In genomic region chr14:30318293-30318692, GRCm38 (mm10) we compare ENCODE assay signal across 15 mouse cellular contexts.
A peak's percentile ranks its signal among the peaks of the same experiment; 100 is the strongest.
DNase-seq lines count a peak whose midpoint lies in the region; ATAC-seq and TF ChIP-seq lines count a peak whose summit lies in the region.
"Had no signal": no experiment of that assay in that cellular context is flagged by ENCODE, and none has a peak within 500 bp of the region (broad histone marks: within the 10 kb centered on the region; RNA-seq: fewer than 3 reads in every experiment).

No protein-coding gene starts in this region.

- no peaks in the 10 kb centered on the region for H3K4me1 ChIP-seq in forebrain, postnatal 0 days (ENCODE audit: insufficient read depth)
- H3K4me1 ChIP-seq: heart, embryonic 15.5 days; midbrain, embryonic 12.5 days had no signal

- ATAC-seq in forebrain, postnatal 0 days: no peak
- ATAC-seq in erythroblast, adult 5-6 weeks (replicated peaks; ENCODE audit: low FRiP score, poor library complexity, severe bottlenecking): no peak
- ATAC-seq: hindbrain, postnatal 0 days had no signal

- no peak for TF ChIP-seq CTCF in left cerebral cortex, adult 2 months (IDR thresholded peaks at IDR 0.05)
- no peak for TF ChIP-seq CTCF in forebrain, postnatal 0 days (IDR thresholded peaks at IDR 0.05; ENCODE audit: low read depth)

- no peaks in the 10 kb centered on the region for H3K9me3 ChIP-seq in forebrain, postnatal 0 days (ENCODE audit: low read length)
- H3K9me3 ChIP-seq: heart, embryonic 15.5 days; midbrain, embryonic 12.5 days had no signal

- intact Hi-C loops in left cerebral cortex, adult 2 months (cut with DNase I): loop anchor here (1.0 to 2.0 kb wide), 3 partner anchors 19 to 193 kb away; no protein-coding TSS in a partner anchor

- 77% methylated on average over 12 of the region's 12 CpGs for whole genome bisulfite sequencing in forebrain, postnatal 0 days

- DNase-seq in heart, adult 11 months: peak; percentile 79
- DNase-seq in heart, adult 9 months (ENCODE audit: low spot score in 2 of 2): no peak
- DNase-seq in testis, postnatal 10 days (ENCODE audit: low spot score): peak; percentile 30
- no peak for DNase-seq in testis, postnatal 14 days (ENCODE audit: low spot score)
- peak; percentile 67 to 73 for DNase-seq in left cerebral cortex, adult 2 months (ENCODE audit: extremely low spot score in 1 of 2, low spot score in 2 of 2)
- DNase-seq in forebrain, postnatal 0 days: no peak
- no peak for DNase-seq in thymus, postnatal 4 days
- DNase-seq: gastrocnemius, postnatal 14 days; kidney, postnatal 10 days; lung, postnatal 10 days; thymus, adult 2 months had no signal

- no peaks in the 10 kb centered on the region for H3K27me3 ChIP-seq in forebrain, postnatal 0 days (ENCODE audit: insufficient read depth, low read length)
- H3K27me3 ChIP-seq: heart, embryonic 15.5 days; midbrain, embryonic 12.5 days had no signal

- H3K36me3 ChIP-seq in forebrain, postnatal 0 days (ENCODE audit: insufficient read depth): no peaks in the 10 kb centered on the region
- H3K36me3 ChIP-seq: heart, embryonic 15.5 days; midbrain, embryonic 12.5 days had no signal

- no peak overlapping the region for H3K9ac ChIP-seq in forebrain, postnatal 0 days
- H3K9ac ChIP-seq: heart, embryonic 15.5 days; midbrain, embryonic 12.5 days had no signal

- H3K4me2 ChIP-seq in forebrain, postnatal 0 days (ENCODE audit: low read depth): no peak overlapping the region
- H3K4me2 ChIP-seq: heart, embryonic 15.5 days; midbrain, embryonic 12.5 days had no signal

- peak overlapping the region; percentile 78; the same call in 1 of the 2 replicates for H3K27ac ChIP-seq in left cerebral cortex, adult 2 months
- no peak overlapping the region for H3K27ac ChIP-seq in forebrain, postnatal 0 days (ENCODE audit: low read depth, low read length)
- H3K27ac ChIP-seq: heart, embryonic 15.5 days; hindbrain, postnatal 0 days; midbrain, embryonic 12.5 days had no signal

- no peak overlapping the region for H3K4me3 ChIP-seq in left cerebral cortex, adult 2 months
- no peak overlapping the region for H3K4me3 ChIP-seq in forebrain, postnatal 0 days (ENCODE audit: low read depth, low read length)
- H3K4me3 ChIP-seq: heart, embryonic 15.5 days; midbrain, embryonic 12.5 days had no signal

Comparison
In these comparisons a context has a peak if more than half of its experiments do, and no peak if none do; other contexts are left out.
1. DNase-seq: peak in heart, adult 11 months (single experiment), testis, postnatal 10 days (single experiment) and left cerebral cortex, adult 2 months (2 of 2); none in heart, adult 9 months (0 of 2), testis, postnatal 14 days (single experiment), forebrain, postnatal 0 days (single experiment) and thymus, postnatal 4 days (single experiment).